Mouse (Mus musculus) hindbrain, postnatal 0 days (tissue): ENCODE results near the gene Rasl12. TPM values are rescaled to one million over a fixed set of nuclear protein-coding genes. Genes with fewer than 3 reads are reported as not detected.

Source experiments
- ATAC-seq: fragments of 200-750 bp; cut with Nextera tagmentation; 2 replicates; pipeline ENCODE4 v1.8.0; 2017; ENCODE audit warnings: mild to moderate bottlenecking, moderate TSS enrichment, moderate library complexity
- DNase-seq: peaks from one replicate; pipeline ENCODE4 v3.0.0-alpha.2; 2015; ENCODE audit warnings: low spot score
- H3K27ac ChIP-seq: fragments of 300-500 bp; sonication (generic); 2 replicates; pipeline ENCODE4 v1.5.1; 2014; ENCODE audit warnings: mild to moderate bottlenecking
- H3K27me3 ChIP-seq: fragments of 300-500 bp; sonication (generic); 2 replicates; pipeline ENCODE4 v1.6.1; 2014; ENCODE audit warnings: low read length, mixed read lengths; ENCODE audit not compliant: insufficient read depth
- H3K36me3 ChIP-seq: fragments of 300-500 bp; sonication (generic); 2 replicates; pipeline ENCODE4 v1.6.1; 2014; ENCODE audit warnings: low read length, mixed read lengths; ENCODE audit not compliant: insufficient read depth
- H3K4me1 ChIP-seq: fragments of 300-500 bp; sonication (generic); 2 replicates; pipeline ENCODE4 v1.6.1; 2014; ENCODE audit warnings: antibody characterized with exemption, low read length, mixed read lengths; ENCODE audit not compliant: insufficient read depth
- H3K4me2 ChIP-seq: fragments of 300-500 bp; sonication (generic); 2 replicates; pipeline ENCODE4 v1.6.1; 2014; ENCODE audit warnings: low read depth, mild to moderate bottlenecking, low read length, moderate library complexity, mixed read lengths
- H3K4me3 ChIP-seq: fragments of 300-500 bp; sonication (generic); 2 replicates; pipeline ENCODE4 v1.5.1; 2014; ENCODE audit warnings: low read length
- H3K9ac ChIP-seq: fragments of 300-500 bp; sonication (generic); replicated peaks from 2 replicates; pipeline ENCODE4 v1.6.1; 2014; ENCODE audit warnings: mild to moderate bottlenecking, low read length, moderate library complexity, mixed read lengths
- H3K9me3 ChIP-seq: fragments of 300-500 bp; sonication (generic); 2 replicates; pipeline ENCODE4 v1.6.1; 2016; ENCODE audit warnings: low read length, mixed read lengths
- CTCF ChIP-seq: IDR thresholded peaks from 2 replicates; pipeline ENCODE4 v1.5.1; 2016; ENCODE audit warnings: antibody characterized with exemption, control low read depth, low read depth
- WGBS: fragments of 180-500 bp; shearing (Covaris S2); extraction: QIAGEN DNeasy Blood & Tissue Kit; methylation state at CpG from one replicate; pipeline ENCODE4 v1.1.7; 2014; 5-methylcytosine and 5-hydroxymethylcytosine counted together
- polyA plus RNA-seq: library from polyadenylated mRNA; unstranded; fragments of >200 nt; fragmentation: Nextera tagmentation; extraction: Ambion mirVana; gene quantifications from 2 replicates; pipeline ENCODE4 v1.2.1, GENCODE M21; 2015
- total RNA-seq: library from RNA; depleted of rRNA; stranded (reverse); fragments of >200 nt; gene quantifications from 2 replicates; pipeline ENCODE4 v1.2.3, GENCODE M21; 2014

The Rasl12 gene
- total and polyA plus RNA-seq, 2 experiments from 2014 or later, result 4.0 to 7.0 TPM

DNA sequence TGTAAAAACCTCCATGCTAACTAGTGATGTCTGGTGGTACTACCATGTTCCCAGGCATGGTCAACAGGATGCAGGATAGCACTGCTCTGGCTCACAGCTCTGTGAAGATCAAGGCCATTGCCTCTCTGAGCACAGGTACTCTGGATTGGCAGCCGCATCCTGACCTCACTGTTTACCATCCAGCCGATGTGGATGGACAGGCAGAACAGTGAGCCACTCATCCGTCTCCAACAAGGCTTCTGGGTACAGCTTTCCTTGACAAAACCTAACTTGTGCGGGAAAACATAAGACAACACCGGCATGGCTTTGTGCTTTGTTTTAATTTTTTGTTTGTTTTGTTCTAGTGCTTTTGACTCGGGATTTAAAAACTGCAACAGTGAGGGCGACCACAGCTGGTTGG, 32.6 kb upstream of the Rasl12 start:
- Histone ChIP-seq H3K4me1 (no peaks in the 10 kb centered on the region), H3K9ac (no peak overlapping the region), H3K9me3 (no peaks in the 10 kb centered on the region), H3K27ac (no peak overlapping the region), H3K27me3 (no peaks in the 10 kb centered on the region), H3K4me3 (no peak overlapping the region), H3K36me3 (peaks cover 19% of the 10 kb centered on the region; the same call in 1 of the 2 replicates), H3K4me2 (no peak overlapping the region)
- WGBS, result 92% methylated on average over 7 of the region's 7 CpGs
- TF ChIP-seq CTCF, result no peak
- ATAC-seq, result no peak
- DNase-seq, result no peak

DNA sequence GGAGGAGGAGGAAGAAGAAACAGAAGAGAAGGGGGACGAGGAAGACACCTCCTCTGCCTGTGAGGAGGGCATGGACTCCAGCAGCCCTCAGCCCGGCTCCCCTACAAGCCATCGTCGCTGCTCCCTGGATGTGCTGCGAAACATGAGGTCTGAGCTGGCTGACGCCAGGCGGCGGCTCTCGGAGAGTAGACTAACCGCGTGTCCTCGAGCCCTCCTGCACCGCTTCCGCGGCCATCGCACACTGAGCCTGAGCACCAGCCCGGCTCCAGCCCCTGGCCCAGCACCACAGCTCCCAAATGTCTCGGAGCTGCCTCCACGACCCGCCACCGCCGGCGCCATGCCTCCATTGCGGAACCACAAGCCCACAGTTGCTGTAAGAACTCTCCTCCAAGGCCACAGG, 26.6 kb upstream of the Rasl12 start:
- 78% methylated on average over 24 of the region's 24 CpGs for WGBS
- DNase-seq (no peak), ATAC-seq (no peak)
- Histone ChIP-seq H3K9me3 (no peaks in the 10 kb centered on the region), H3K27ac (no peak overlapping the region), H3K27me3 (no peaks in the 10 kb centered on the region), H3K36me3 (peaks cover 12% of the 10 kb centered on the region; the same call in 1 of the 2 replicates), H3K9ac (no peak overlapping the region), H3K4me3 (no peak overlapping the region), H3K4me1 (no peaks in the 10 kb centered on the region), H3K4me2 (no peak overlapping the region)
- no peak for TF ChIP-seq CTCF

DNA sequence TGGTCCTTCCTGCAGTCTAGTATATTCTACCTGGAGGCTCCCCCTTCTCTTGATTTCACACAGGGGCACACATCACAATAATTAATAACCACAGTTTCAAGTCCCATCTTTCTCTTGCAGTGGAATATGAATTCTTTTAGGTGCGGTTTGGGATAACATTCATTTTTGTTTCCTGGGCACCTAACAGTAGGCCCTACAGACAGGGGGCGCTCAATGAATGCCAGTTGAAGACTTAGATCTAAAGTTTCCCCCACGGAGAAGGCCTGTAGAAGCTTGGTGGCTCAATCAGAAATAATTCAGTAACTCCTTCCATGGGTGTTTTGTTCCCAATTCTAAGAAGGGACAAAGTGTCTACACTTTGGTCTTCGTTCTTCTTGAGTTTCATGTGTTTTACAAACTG, 25.9 kb upstream of the Rasl12 start:
- DNase-seq, result peak; percentile 35
- no peak for ATAC-seq
- Histone ChIP-seq H3K4me2 (no peak overlapping the region), H3K36me3 (peaks cover 12% of the 10 kb centered on the region; the same call in 1 of the 2 replicates), H3K4me3 (no peak overlapping the region), H3K9me3 (no peaks in the 10 kb centered on the region), H3K9ac (no peak overlapping the region), H3K27ac (no peak overlapping the region), H3K4me1 (no peaks in the 10 kb centered on the region), H3K27me3 (no peaks in the 10 kb centered on the region)
- peak; percentile 52 for TF ChIP-seq CTCF
- WGBS, result 77% methylated on average over 4 of the region's 4 CpGs

DNA sequence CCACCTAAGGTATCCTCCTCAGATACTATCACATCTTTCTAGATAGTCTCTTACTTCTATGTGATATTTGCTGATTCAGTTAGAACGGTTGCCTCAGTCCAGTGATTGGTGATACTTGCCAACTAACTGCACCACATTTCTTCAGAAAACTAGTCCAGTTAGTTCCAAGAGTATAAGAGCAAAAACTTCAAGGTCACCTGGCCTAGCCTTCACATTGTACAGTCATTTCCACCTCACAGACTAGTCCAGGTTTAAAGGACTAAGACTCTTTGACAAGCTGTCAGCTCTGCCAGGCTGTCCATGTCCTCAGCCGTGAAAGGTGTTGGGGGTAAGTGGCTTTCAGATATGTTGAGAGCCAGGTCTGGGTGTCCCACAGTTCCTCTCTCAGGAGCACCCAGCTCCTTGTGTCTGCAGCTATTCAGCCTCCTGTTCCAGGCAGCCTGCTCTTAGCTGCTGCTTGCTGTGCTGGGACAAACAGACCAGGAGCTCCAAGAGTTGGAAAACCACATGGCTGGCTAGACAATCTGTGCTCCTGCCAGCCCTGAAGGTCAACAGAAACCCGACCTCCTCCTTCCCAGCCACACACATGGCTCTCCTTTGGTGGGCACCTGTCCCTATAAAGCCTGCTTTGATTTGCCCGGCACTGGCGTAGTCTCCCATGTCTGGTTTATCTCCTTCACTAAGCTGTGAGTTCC, 23.7 kb upstream of the Rasl12 start:
- DNase-seq (no peak), ATAC-seq (no peak)
- no peak for TF ChIP-seq CTCF
- Histone ChIP-seq H3K9me3 (no peaks in the 10 kb centered on the region), H3K4me1 (no peaks in the 10 kb centered on the region), H3K9ac (no peak overlapping the region), H3K27me3 (no peaks in the 10 kb centered on the region), H3K36me3 (peaks cover 12% of the 10 kb centered on the region; the same call in 1 of the 2 replicates), H3K4me3 (no peak overlapping the region), H3K4me2 (no peak overlapping the region), H3K27ac (no peak overlapping the region)
- WGBS, result 88% methylated on average over 5 of the region's 5 CpGs

DNA sequence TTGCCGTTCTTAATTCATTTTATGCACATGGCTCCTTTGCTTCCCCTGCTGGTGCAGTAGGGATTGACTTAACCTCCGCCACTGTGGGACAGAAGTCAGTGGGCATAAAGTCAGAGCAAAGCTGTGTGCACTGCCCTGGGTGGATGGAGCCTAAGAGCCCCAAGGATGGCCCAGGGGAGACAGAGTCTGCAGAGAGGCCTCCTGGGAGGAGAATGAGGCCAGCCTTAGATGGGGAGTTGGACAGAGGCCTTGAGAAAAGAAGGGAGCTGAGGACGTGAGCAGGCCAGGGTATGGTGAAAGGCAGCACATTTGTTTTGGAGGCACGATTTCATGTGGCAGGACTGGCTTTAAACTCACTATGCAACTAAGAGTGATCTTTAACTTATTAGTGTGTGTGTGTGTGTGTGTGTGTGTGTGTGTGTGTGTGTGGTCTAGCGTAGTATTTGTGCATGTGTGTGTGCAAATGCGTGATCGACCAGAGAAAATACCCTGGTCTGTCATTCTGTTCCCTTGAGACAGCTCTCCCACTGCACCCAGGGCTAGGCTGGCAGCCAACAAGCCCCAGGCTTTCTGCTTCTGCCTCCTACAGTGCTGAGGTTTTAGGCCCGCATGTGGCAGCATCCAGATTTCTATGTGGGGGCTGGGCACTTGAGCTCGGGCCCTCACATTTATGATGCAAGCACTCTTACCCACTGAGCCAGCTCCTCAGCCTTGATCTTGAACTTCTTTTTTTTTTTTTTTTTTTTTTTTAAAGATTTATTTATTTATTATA, 23.0 kb upstream of the Rasl12 start:
- H3K9me3 ChIP-seq, result no peaks in the 10 kb centered on the region
- no peak for DNase-seq
- 68% methylated on average over 9 of the region's 9 CpGs for WGBS

DNA sequence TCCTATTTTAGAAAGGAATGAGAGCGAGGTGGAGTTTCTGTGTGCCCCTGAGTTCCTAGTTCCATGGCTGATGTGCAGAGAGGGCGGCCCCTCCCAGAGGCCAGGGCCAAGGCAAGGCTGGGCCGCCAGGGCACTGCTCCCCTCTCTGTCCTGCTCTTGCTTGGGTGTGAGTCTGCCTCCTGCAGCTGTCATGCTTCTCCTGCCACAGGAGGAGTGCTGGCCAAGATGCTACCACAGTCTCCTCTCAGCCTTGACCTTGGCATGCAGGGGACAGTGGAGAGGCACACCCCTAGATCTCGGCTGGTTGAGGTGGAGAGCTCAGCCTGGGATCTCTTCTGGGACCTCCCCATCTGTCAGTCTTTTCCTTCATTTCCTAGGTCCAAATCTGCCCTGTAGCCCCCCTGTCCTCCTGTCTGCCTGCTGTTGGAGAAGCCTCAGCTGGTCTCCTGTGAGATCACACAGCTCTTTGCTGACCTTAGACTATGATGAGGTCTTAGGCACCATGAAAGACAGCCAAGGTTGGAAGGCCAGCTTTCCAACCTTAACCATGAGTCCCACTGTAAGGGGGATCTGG, 17.2 kb upstream of the Rasl12 start:
- no peak overlapping the region for H3K9ac ChIP-seq
- ATAC-seq, result no peak
- H3K4me1 ChIP-seq, result no peaks in the 10 kb centered on the region
- H3K4me2 ChIP-seq, result no peak overlapping the region
- H3K27me3 ChIP-seq, result no peaks in the 10 kb centered on the region
- H3K36me3 ChIP-seq, result no peaks in the 10 kb centered on the region; the same call in 1 of the 2 replicates
- H3K9me3 ChIP-seq, result no peaks in the 10 kb centered on the region
- no peak overlapping the region for H3K27ac ChIP-seq
- no peak for TF ChIP-seq CTCF
- no peak for DNase-seq
- no peak overlapping the region for H3K4me3 ChIP-seq
- 73% methylated on average over 4 of the region's 4 CpGs for WGBS

More for the DNA sequence above, 23.0 kb upstream of the Rasl12 start:
- no peak for TF ChIP-seq CTCF
- no peak for ATAC-seq
- H3K36me3 ChIP-seq, result peaks cover 12% of the 10 kb centered on the region; the same call in 1 of the 2 replicates
- H3K4me3 ChIP-seq, result no peak overlapping the region
- no peak overlapping the region for H3K27ac ChIP-seq
- no peak overlapping the region for H3K4me2 ChIP-seq
- H3K27me3 ChIP-seq, result no peaks in the 10 kb centered on the region
- H3K9ac ChIP-seq, result no peak overlapping the region
- H3K4me1 ChIP-seq, result no peaks in the 10 kb centered on the region
